Mouse (Mus musculus) forebrain, embryonic 14.5 days (tissue): ENCODE results near the gene Nhs. TPM values are rescaled to one million over a fixed set of nuclear protein-coding genes. Genes with fewer than 3 reads are reported as not detected.
A peak's percentile ranks its signal among the peaks of the same experiment; 100 is the strongest.
"Not testable (repeated sequence)": the region's sequence is repeated elsewhere in the genome, so short reads cannot be mapped to it uniquely, and the experiment has no call there.

ENCODE experiments used
- ATAC-seq: fragments of 200-750 bp; cut with Nextera tagmentation; 2 replicates; pipeline ENCODE4 v1.8.0; 2017; ENCODE audit warnings: mild to moderate bottlenecking, moderate library complexity
- DNase-seq: peaks from one replicate; pipeline ENCODE4 v3.0.0-alpha.2; 2015; ENCODE audit warnings: low spot score
- H3K27ac ChIP-seq: fragments of 300-500 bp; sonication (generic); 2 replicates; pipeline ENCODE4 v1.5.1; 2014; ENCODE audit warnings: low read depth, mild to moderate bottlenecking, control low read depth, low read length, moderate library complexity
- H3K27me3 ChIP-seq: fragments of 300-500 bp; sonication (generic); replicated peaks from 2 replicates; pipeline ENCODE4 v1.6.1; 2014; ENCODE audit warnings: low read length, control low read depth, mixed read lengths; ENCODE audit not compliant: control insufficient read depth, insufficient read depth
- H3K36me3 ChIP-seq: fragments of 300-500 bp; sonication (generic); 2 replicates; pipeline ENCODE4 v1.6.1; 2014; ENCODE audit warnings: low read length, control low read depth; ENCODE audit not compliant: control insufficient read depth, insufficient read depth
- H3K4me1 ChIP-seq: fragments of 300-500 bp; sonication (generic); 2 replicates; pipeline ENCODE4 v1.6.1; 2014; ENCODE audit warnings: antibody characterized with exemption, low read length, control low read depth; ENCODE audit not compliant: control insufficient read depth, insufficient read depth
- H3K4me2 ChIP-seq: fragments of 300-500 bp; sonication (generic); 2 replicates; pipeline ENCODE4 v1.6.1; 2014; ENCODE audit warnings: mild to moderate bottlenecking, control low read depth, low read length
- H3K4me3 ChIP-seq: fragments of 300-500 bp; sonication (generic); 2 replicates; pipeline ENCODE4 v1.5.1; 2014; ENCODE audit warnings: low read depth, low read length, control low read depth
- H3K9ac ChIP-seq: fragments of 300-500 bp; sonication (generic); 2 replicates; pipeline ENCODE4 v1.6.1; 2014; ENCODE audit warnings: mild to moderate bottlenecking, low read length, control low read depth, moderate library complexity
- H3K9me3 ChIP-seq: fragments of 300-500 bp; sonication (generic); replicated peaks from 2 replicates; pipeline ENCODE4 v1.6.1; 2016; ENCODE audit warnings: low read length, control low read depth, mixed read lengths; ENCODE audit not compliant: control insufficient read depth
- WGBS: fragments of 180-500 bp; shearing (Covaris S2); extraction: QIAGEN DNeasy Blood & Tissue Kit; methylation state at CpG from one replicate; pipeline ENCODE4 v1.1.7; 2014; 5-methylcytosine and 5-hydroxymethylcytosine counted together
- polyA plus RNA-seq: library from polyadenylated mRNA; unstranded; fragments of >200 nt; fragmentation: Nextera tagmentation; extraction: Ambion mirVana; gene quantifications from 2 replicates; pipeline ENCODE4 v1.2.1, GENCODE M21; 2014

Gene Nhs
- polyA plus RNA-seq, 1 experiment from 2014 or later, result 1.0 TPM

DNA sequence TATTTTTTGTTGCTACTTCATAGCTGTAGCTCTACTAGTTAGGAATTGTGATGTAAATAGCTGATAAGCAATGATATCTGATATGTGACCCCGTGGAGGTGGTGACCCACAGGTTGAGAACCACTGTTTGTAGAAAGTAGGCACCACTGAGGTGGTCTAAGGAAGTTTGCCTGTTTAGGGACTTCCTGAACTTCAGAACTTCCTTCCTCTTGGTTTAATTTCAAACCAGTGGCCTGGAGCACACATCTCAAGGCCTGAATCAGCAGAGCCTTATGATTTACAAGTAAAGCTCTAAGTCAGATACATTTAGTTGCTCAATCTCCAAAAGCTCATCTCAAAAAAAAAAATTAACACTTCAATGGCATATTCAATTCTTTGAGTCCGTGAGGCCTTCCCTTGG is 265.1 kb downstream of the Nhs start:
- no peaks in the 10 kb centered on the region for H3K9me3 ChIP-seq
- H3K36me3 ChIP-seq, result no peaks in the 10 kb centered on the region
- H3K4me3 ChIP-seq, result no peak overlapping the region
- no peak overlapping the region for H3K9ac ChIP-seq
- DNase-seq (no peak), ATAC-seq (no peak)
- 0 out of 2 replicates have a peak, but pooled peaks cover 2% of the 10 kb centered on the region for H3K27me3 ChIP-seq
- H3K4me1 ChIP-seq, result no peaks in the 10 kb centered on the region
- H3K27ac ChIP-seq, result no peak overlapping the region
- no peak overlapping the region for H3K4me2 ChIP-seq
- 70% methylated on average over 2 of the region's 2 CpGs for WGBS

DNA sequence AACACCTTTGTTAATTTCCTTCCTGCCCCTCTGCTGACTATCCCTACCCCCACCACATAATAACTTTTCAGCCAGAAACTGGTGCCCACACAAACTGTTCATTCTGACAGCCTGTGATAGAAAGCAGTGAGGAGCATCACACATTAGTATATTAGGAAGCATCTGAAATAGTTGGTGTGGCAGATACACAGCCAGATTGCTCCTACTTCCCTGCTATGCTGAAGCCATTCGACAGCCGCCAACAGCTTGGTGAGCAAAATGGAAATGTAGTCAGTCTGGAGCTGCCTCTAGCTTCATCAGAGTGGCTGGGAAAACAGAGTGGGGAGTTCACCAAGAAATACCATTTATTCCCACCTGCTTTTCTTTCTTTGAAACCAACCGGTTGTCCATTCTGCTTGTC is 275.9 kb downstream of the Nhs start:
- ATAC-seq, result no peak; the same call in 1 of the 2 replicates
- Histone ChIP-seq H3K4me2 (no peak overlapping the region), H3K36me3 (no peaks in the 10 kb centered on the region), H3K4me1 (no peaks in the 10 kb centered on the region), H3K27me3 (no peaks in the 10 kb centered on the region), H3K9me3 (no peaks in the 10 kb centered on the region), H3K9ac (no peak overlapping the region), H3K4me3 (no peak overlapping the region), H3K27ac (no peak overlapping the region)
- 81% methylated on average over 3 of the region's 3 CpGs for WGBS
- peak; percentile 45 for DNase-seq

DNA sequence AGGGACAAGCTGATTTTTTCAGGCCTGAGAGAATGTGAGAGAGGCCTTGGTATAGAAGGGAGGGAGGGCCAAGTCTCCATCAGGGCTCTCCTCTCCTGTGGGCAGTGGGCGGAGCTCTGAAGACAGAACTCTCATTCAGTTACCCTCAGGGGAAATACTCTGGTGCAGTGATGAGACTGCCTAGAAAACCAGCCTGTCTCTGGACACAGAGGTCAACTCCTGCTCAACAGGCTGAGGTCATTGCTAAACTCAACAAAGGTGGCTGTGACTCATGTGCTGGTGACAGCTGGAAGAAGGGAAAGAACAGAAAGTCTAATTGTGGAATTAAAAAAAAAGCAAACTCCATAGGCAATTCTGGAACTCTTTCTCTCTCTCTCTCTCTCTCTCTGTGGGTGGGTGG is 282.4 kb downstream of the Nhs start:
- DNase-seq (no peak), ATAC-seq (no peak)
- no peaks in the 10 kb centered on the region for H3K9me3 ChIP-seq
- H3K4me3 ChIP-seq, result no peak overlapping the region
- no peaks in the 10 kb centered on the region for H3K27me3 ChIP-seq
- no peaks in the 10 kb centered on the region for H3K4me1 ChIP-seq
- WGBS, result 77% methylated on average over 1 of the region's 1 CpGs
- H3K36me3 ChIP-seq, result no peaks in the 10 kb centered on the region
- no peak overlapping the region for H3K27ac ChIP-seq
- H3K9ac ChIP-seq, result no peak overlapping the region
- H3K4me2 ChIP-seq, result no peak overlapping the region

DNA sequence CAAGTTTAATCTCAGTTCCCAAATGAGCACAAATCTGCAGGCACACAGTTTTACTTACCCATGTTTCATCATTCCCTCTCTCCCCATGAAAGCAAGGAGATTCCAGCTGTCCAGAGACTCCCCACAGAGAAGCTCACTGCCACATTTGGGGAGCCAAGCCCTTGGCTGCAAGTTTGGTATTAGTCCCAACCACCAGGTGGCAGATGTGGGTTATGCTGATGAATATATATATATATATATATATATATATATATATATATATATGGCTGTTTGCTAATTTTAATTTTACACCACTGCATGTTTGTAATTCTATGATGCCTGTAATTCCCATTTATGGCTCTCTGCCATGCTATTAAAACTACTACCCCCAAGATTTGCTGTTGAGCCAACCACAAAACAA is 286.0 kb downstream of the Nhs start:
- DNase-seq, result no peak
- no peak overlapping the region for H3K27ac ChIP-seq
- ATAC-seq, result no peak

DNA sequence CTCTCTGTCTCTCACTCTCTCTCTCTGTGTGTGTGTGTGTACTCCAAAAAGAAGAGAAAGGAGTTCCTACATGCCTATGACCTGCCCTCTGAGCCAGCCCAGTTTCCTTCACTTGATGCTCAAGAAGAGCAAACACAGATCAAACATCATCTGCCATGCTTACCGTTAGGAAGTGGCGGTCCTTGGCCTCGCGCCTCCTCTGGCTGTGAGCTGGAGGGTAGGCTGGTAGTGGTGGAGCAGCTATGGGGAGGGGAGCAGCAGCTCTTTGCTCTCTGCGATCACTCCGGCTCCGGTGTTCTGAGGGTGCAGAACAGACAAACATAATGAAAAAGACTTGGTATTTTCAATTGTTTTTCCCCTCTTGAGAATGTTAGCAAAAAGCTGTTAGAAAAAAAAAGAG is 288.2 kb downstream of the Nhs start:
- Histone ChIP-seq H3K27me3 (no peaks in the 10 kb centered on the region), H3K4me2 (no peak overlapping the region), H3K9ac (no peak overlapping the region), H3K4me3 (no peak overlapping the region), H3K27ac (no peak overlapping the region), H3K9me3 (no peaks in the 10 kb centered on the region), H3K4me1 (no peaks in the 10 kb centered on the region), H3K36me3 (no peaks in the 10 kb centered on the region)
- DNase-seq, result no peak
- ATAC-seq, result no peak
- WGBS, result 94% methylated on average over 7 of the region's 7 CpGs

More for the DNA sequence above, 286.0 kb downstream of the Nhs start:
- Histone ChIP-seq H3K27me3 (no peaks in the 10 kb centered on the region), H3K9ac (no peak overlapping the region), H3K4me3 (no peak overlapping the region), H3K9me3 (no peaks in the 10 kb centered on the region), H3K36me3 (no peaks in the 10 kb centered on the region), H3K4me2 (no peak overlapping the region), H3K4me1 (no peaks in the 10 kb centered on the region)

DNA sequence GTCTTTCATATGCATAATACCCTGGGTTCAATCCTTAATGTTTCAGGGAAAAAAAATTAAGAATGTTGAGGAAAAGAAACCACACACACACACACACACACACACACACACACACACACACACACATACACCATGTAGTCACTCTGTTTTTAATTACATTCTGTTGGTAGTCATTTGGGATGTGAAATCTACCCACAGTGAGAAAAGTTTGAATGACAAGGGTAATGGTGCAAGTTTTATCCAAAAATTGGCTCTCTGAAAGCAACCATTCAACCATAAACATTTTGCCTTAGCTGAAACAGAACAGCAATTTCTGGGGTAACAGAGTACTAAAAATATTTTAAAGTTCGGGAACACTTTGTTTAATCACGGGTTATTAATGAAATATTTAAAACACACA is 303.9 kb downstream of the Nhs start:
- no peaks in the 10 kb centered on the region for H3K36me3 ChIP-seq
- H3K9ac ChIP-seq, result no peak overlapping the region
- no peaks in the 10 kb centered on the region for H3K9me3 ChIP-seq
- WGBS, result 53% methylated on average over 2 of the region's 2 CpGs
- H3K4me2 ChIP-seq, result no peak overlapping the region
- H3K27ac ChIP-seq, result no peak overlapping the region
- no peaks in the 10 kb centered on the region for H3K4me1 ChIP-seq
- ATAC-seq (peak; percentile 66; the same call in 1 of the 2 replicates), DNase-seq (peak; percentile 50)
- no peaks in the 10 kb centered on the region for H3K27me3 ChIP-seq
- no peak overlapping the region for H3K4me3 ChIP-seq

DNA sequence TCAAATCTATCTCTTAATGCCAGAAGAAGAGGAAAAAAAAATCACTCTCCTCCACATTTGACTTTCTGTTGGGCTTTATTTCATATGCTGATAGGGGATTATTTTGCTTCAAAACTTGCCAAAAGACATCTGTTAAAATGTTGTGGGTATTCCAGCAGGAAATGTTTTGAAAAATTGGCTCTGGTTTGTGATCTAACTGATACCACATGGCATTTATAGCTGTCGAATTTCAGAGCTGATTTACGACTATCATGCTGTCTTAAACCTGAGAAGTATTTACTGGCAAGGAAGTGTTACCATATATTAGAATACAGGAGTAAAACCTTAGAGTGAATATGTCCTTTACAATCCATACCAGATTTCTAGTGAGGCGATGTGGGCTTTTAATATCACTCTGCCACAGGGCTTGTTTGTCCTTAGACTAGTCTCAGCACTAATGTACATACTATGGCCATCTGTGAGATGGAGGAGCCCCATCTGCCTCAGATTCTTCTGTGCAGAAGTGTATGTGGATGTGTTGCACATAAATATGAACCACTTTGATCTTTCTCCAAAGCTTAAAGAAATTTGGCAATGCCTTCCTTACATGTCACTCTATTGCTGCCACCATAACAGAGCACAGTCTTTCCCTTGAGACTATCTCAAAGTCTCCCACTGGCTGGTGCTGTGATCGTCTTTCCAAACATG is 305.8 kb downstream of the Nhs start:
- WGBS, result 71% methylated on average over 4 of the region's 4 CpGs
- H3K27me3 ChIP-seq, result no peaks in the 10 kb centered on the region
- H3K4me2 ChIP-seq, result no peak overlapping the region
- H3K9ac ChIP-seq, result no peak overlapping the region
- H3K4me1 ChIP-seq, result no peaks in the 10 kb centered on the region
- no peak overlapping the region for H3K27ac ChIP-seq
- no peak overlapping the region for H3K4me3 ChIP-seq
- peak; percentile 86; the same call in 1 of the 2 replicates for ATAC-seq
- DNase-seq, result peak; percentile 74
- H3K9me3 ChIP-seq, result no peaks in the 10 kb centered on the region
- no peaks in the 10 kb centered on the region for H3K36me3 ChIP-seq

DNA sequence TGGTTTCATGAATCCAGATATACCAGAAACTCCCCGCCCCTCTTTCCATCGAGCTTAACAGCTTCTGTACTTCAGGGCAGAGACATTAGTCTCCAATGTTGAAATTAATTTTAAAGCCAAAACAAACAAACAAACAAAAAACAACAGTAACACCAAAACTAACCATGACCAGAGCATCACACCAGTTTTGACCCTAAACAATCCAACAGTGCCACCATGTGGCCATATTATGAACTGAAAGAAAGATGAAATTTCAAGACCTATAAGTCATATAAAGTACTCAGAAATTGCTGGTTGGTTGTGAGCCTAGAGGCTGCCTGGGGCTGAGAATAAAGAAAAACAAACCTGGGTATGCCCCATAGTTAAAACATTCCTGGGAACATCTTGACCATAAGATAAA is 333.3 kb downstream of the Nhs start:
- DNase-seq, result peak; percentile 66
- ATAC-seq, H3K9me3 ChIP-seq, H3K27me3 ChIP-seq, H3K9ac ChIP-seq, H3K36me3 ChIP-seq, H3K27ac ChIP-seq, H3K4me1 ChIP-seq, H3K4me3 ChIP-seq, H3K4me2 ChIP-seq: not testable (repeated sequence)
- 22% methylated on average over 2 of the region's 2 CpGs for WGBS

DNA sequence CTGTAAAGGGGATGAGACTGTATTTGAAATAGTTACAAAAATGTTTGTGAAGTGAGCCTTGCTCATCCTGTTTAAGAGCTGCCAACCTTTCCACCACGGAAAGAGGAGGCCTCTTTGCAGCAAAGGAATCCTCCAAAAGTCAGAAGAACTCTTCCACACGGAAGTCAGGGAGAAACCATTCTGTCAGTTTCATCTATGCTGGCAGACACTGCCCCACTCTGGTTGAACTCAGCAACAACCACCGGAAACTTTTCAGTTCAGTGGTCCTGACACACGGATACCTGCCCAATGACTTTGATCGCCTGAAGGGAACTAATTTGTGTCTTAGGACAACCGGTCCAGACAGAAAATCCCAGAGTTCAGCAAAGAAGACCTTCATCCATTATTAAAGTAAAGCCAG is 369.3 kb downstream of the Nhs start:
- Histone ChIP-seq H3K36me3 (no peaks in the 10 kb centered on the region), H3K4me3 (no peak overlapping the region), H3K9me3 (no peaks in the 10 kb centered on the region), H3K4me1 (no peaks in the 10 kb centered on the region), H3K27me3 (no peaks in the 10 kb centered on the region), H3K9ac (no peak overlapping the region), H3K4me2 (no peak overlapping the region), H3K27ac (no peak overlapping the region)
- DNase-seq (peak; percentile 36), ATAC-seq (0 out of 2 replicates have a peak, but pooled peaks have one; percentile 15)
- 44% methylated on average over 6 of the region's 6 CpGs for WGBS
